Mouse (Mus musculus) lung, embryonic 16.5 days (tissue): Measurements from ENCODE around the gene Tbc1d16. TPM values are rescaled to one million over a fixed set of nuclear protein-coding genes. Genes with fewer than 3 reads are reported as not detected.
A peak's percentile ranks its signal among the peaks of the same experiment; 100 is the strongest.
"Not testable (repeated sequence)": the region's sequence is repeated elsewhere in the genome, so short reads cannot be mapped to it uniquely, and the experiment has no call there.

Experiments
- ATAC-seq: fragments of 200-750 bp; cut with Nextera tagmentation; 2 replicates; pipeline ENCODE4 v1.8.0; 2017; ENCODE audit warnings: low read depth, mild to moderate bottlenecking, moderate library complexity
- H3K27ac ChIP-seq: fragments of 300-500 bp; sonication (generic); 2 replicates; pipeline ENCODE4 v1.5.1; 2014; ENCODE audit warnings: mild to moderate bottlenecking, control low read depth, low read length
- H3K27me3 ChIP-seq: fragments of 300-500 bp; sonication (generic); 2 replicates; pipeline ENCODE4 v1.6.1; 2014; ENCODE audit warnings: low read depth, low read length, mixed read lengths; ENCODE audit not compliant: control insufficient read depth, insufficient read depth
- H3K36me3 ChIP-seq: fragments of 300-500 bp; sonication (generic); 2 replicates; pipeline ENCODE4 v1.6.1; 2014; ENCODE audit warnings: low read length; ENCODE audit not compliant: control insufficient read depth, insufficient read depth
- H3K4me1 ChIP-seq: fragments of 300-500 bp; sonication (generic); replicated peaks from 2 replicates; pipeline ENCODE4 v1.6.1; 2014; ENCODE audit warnings: low read length, mixed read lengths; ENCODE audit not compliant: control insufficient read depth, insufficient read depth
- H3K4me2 ChIP-seq: fragments of 300-500 bp; sonication (generic); 2 replicates; pipeline ENCODE4 v1.6.1; 2014; ENCODE audit warnings: low read depth, low read length, control low read depth
- H3K4me3 ChIP-seq: fragments of 300-500 bp; sonication (generic); 2 replicates; pipeline ENCODE4 v1.5.1; 2014; ENCODE audit warnings: mild to moderate bottlenecking, low read length, control low read depth
- H3K9ac ChIP-seq: fragments of 300-500 bp; sonication (generic); 2 replicates; pipeline ENCODE4 v1.6.1; 2014; ENCODE audit warnings: low read length, control low read depth
- H3K9me3 ChIP-seq: fragments of 300-500 bp; sonication (generic); 2 replicates; pipeline ENCODE4 v1.6.1; 2016; ENCODE audit warnings: low read length; ENCODE audit not compliant: control insufficient read depth
- WGBS: fragments of 180-500 bp; shearing (Covaris S2); extraction: QIAGEN DNeasy Blood & Tissue Kit; methylation state at CpG from one replicate; pipeline ENCODE4 v1.1.7; 2014; 5-methylcytosine and 5-hydroxymethylcytosine counted together
- polyA plus RNA-seq: library from polyadenylated mRNA; unstranded; fragments of >200 nt; fragmentation: Nextera tagmentation; extraction: Ambion mirVana; gene quantifications from 2 replicates; pipeline ENCODE4 v1.2.1, GENCODE M21; 2015

Tbc1d16 gene
- polyA plus RNA-seq, 1 experiment from 2014 or later = 19.4 TPM

GRCm38 (mm10) chr11:119259977-119260376 is 31.7 kb upstream of the Tbc1d16 start:
- no peaks in the 10 kb centered on the region for H3K27me3 ChIP-seq
- H3K36me3 ChIP-seq = no peaks in the 10 kb centered on the region
- no peak for ATAC-seq
- no peak overlapping the region for H3K27ac ChIP-seq
- no peak overlapping the region for H3K9ac ChIP-seq
- no peak overlapping the region for H3K4me3 ChIP-seq
- H3K4me1 ChIP-seq = no peaks in the 10 kb centered on the region; the same call in 1 of the 2 replicates
- H3K9me3 ChIP-seq = no peaks in the 10 kb centered on the region
- 85% methylated on average over 8 of the region's 8 CpGs for WGBS
- H3K4me2 ChIP-seq = no peak overlapping the region

GRCm38 (mm10) chr11:119258572-119259322 is 30.4 kb upstream of the Tbc1d16 start:
- Histone ChIP-seq H3K9ac (peak overlapping the region; percentile 52), H3K27ac (no peak overlapping the region), H3K36me3 (no peaks in the 10 kb centered on the region), H3K4me1 (no peaks in the 10 kb centered on the region; the same call in 1 of the 2 replicates), H3K27me3 (no peaks in the 10 kb centered on the region), H3K4me3 (peak overlapping the region; percentile 35), H3K9me3 (no peaks in the 10 kb centered on the region), H3K4me2 (peak overlapping the region; percentile 52)
- ATAC-seq = peak; percentile 79
- 50% methylated on average over 23 of the region's 23 CpGs for WGBS

GRCm38 (mm10) chr11:119258216-119258571 is 29.9 kb upstream of the Tbc1d16 start:
- Histone ChIP-seq H3K4me3 (peak overlapping the region; percentile 35), H3K27ac (no peak overlapping the region), H3K27me3 (no peaks in the 10 kb centered on the region), H3K4me1 (no peaks in the 10 kb centered on the region; the same call in 1 of the 2 replicates), H3K9ac (peak overlapping the region; percentile 52), H3K4me2 (peak overlapping the region; percentile 52), H3K36me3 (no peaks in the 10 kb centered on the region), H3K9me3 (no peaks in the 10 kb centered on the region)
- ATAC-seq = no peak
- 35% methylated on average over 9 of the region's 9 CpGs for WGBS

GRCm38 (mm10) chr11:119256557-119256956 is 28.3 kb upstream of the Tbc1d16 start:
- not testable (repeated sequence) for H3K9me3 ChIP-seq, H3K4me1 ChIP-seq, H3K36me3 ChIP-seq, H3K27me3 ChIP-seq, H3K27ac ChIP-seq, H3K4me2 ChIP-seq, ATAC-seq, H3K9ac ChIP-seq, H3K4me3 ChIP-seq
- 52% methylated on average over 5 of the region's 5 CpGs for WGBS

- Histone ChIP-seq H3K4me3 (no peak overlapping the region), H3K36me3 (no peaks in the 10 kb centered on the region), H3K9ac (no peak overlapping the region; the same call in 1 of the 2 replicates), H3K4me1 (no peaks in the 10 kb centered on the region; the same call in 1 of the 2 replicates), H3K27ac (no peak overlapping the region), H3K4me2 (peak overlapping the region; percentile 44), H3K9me3 (no peaks in the 10 kb centered on the region), H3K27me3 (no peaks in the 10 kb centered on the region)
- ATAC-seq = peak; percentile 65
- WGBS = 4% methylated on average over 21 of the region's 22 CpGs
Observed at GRCm38 (mm10) chr11:119252854-119253541, 24.7 kb upstream of the Tbc1d16 start.

- no peak overlapping the region for H3K4me2 ChIP-seq
- no peaks in the 10 kb centered on the region for H3K36me3 ChIP-seq
- no peaks in the 10 kb centered on the region; the same call in 1 of the 2 replicates for H3K4me1 ChIP-seq
- H3K9ac ChIP-seq = no peak overlapping the region
- no peak for ATAC-seq
- no peaks in the 10 kb centered on the region for H3K9me3 ChIP-seq
- H3K27ac ChIP-seq = no peak overlapping the region
- H3K4me3 ChIP-seq = no peak overlapping the region
- whole genome bisulfite sequencing = 39% methylated on average over 17 of the region's 17 CpGs
- H3K27me3 ChIP-seq = no peaks in the 10 kb centered on the region
Observed at GRCm38 (mm10) chr11:119250998-119251397, 22.7 kb upstream of the Tbc1d16 start.

GRCm38 (mm10) chr11:119249011-119249410 is 20.7 kb upstream of the Tbc1d16 start:
- no peaks in the 10 kb centered on the region for H3K36me3 ChIP-seq
- ATAC-seq = peak; percentile 82
- H3K9me3 ChIP-seq = no peaks in the 10 kb centered on the region
- H3K4me3 ChIP-seq = no peak overlapping the region
- no peaks in the 10 kb centered on the region for H3K27me3 ChIP-seq
- H3K9ac ChIP-seq = no peak overlapping the region
- WGBS = 23% methylated on average over 6 of the region's 6 CpGs
- H3K27ac ChIP-seq = no peak overlapping the region
- no peaks in the 10 kb centered on the region; the same call in 1 of the 2 replicates for H3K4me1 ChIP-seq
- no peak overlapping the region for H3K4me2 ChIP-seq

GRCm38 (mm10) chr11:119245543-119245942 is 17.2 kb upstream of the Tbc1d16 start:
- not testable (repeated sequence) for H3K27ac ChIP-seq, H3K9me3 ChIP-seq, H3K4me1 ChIP-seq, H3K27me3 ChIP-seq, H3K4me3 ChIP-seq, H3K4me2 ChIP-seq, H3K9ac ChIP-seq, H3K36me3 ChIP-seq, ATAC-seq
- 88% methylated on average over 6 of the region's 6 CpGs for WGBS

GRCm38 (mm10) chr11:119239480-119239879 is 11.2 kb upstream of the Tbc1d16 start:
- WGBS = 87% methylated on average over 12 of the region's 12 CpGs
- no peak overlapping the region for H3K27ac ChIP-seq
- H3K4me1 ChIP-seq = peaks cover 15% of the 10 kb centered on the region
- no peak overlapping the region for H3K4me2 ChIP-seq
- H3K27me3 ChIP-seq = no peaks in the 10 kb centered on the region
- no peaks in the 10 kb centered on the region for H3K9me3 ChIP-seq
- H3K36me3 ChIP-seq = no peaks in the 10 kb centered on the region
- no peak overlapping the region for H3K4me3 ChIP-seq
- no peak for ATAC-seq
- no peak overlapping the region for H3K9ac ChIP-seq
